Mouse (Mus musculus) heart, embryonic 14.5 days (tissue): ENCODE data around the gene Peli2. TPM values are rescaled to one million over a fixed set of nuclear protein-coding genes. Genes with fewer than 3 reads are reported as not detected.

ENCODE experiments used
- ATAC-seq: fragments of 200-750 bp; cut with Nextera tagmentation; 2 replicates; pipeline ENCODE4 v1.8.0; 2017; ENCODE audit warnings: low read depth, moderate TSS enrichment; ENCODE audit not compliant: insufficient number of reproducible peaks, insufficient read depth, low FRiP score
- H3K27ac ChIP-seq, 2 experiments: fragments of 200-500 bp in 1 of 2; fragments of 300-500 bp in 1 of 2; sonication (generic) in 1 of 2; replicated peaks in 1 of 2; 2 replicates each; pipeline ENCODE4 v1.5.1; 2012 to 2014; ENCODE audit warnings: low read depth in 2 of 2, low read length in 2 of 2, control low read depth in 1 of 2, mild to moderate bottlenecking in 1 of 2, mixed read lengths in 1 of 2; ENCODE audit not compliant: control insufficient read depth in 1 of 2, insufficient read depth in 1 of 2
- H3K27me3 ChIP-seq: fragments of 300-500 bp; sonication (generic); 2 replicates; pipeline ENCODE4 v1.6.1; 2014; ENCODE audit warnings: mild to moderate bottlenecking, low read length, control low read depth; ENCODE audit not compliant: control insufficient read depth, insufficient read depth
- H3K36me3 ChIP-seq: fragments of 300-500 bp; sonication (generic); 2 replicates; pipeline ENCODE4 v1.6.1; 2014; ENCODE audit warnings: mild to moderate bottlenecking, control low read depth, low read length, mixed read lengths; ENCODE audit not compliant: control insufficient read depth, insufficient read depth
- H3K4me1 ChIP-seq, 2 experiments: fragments of 200-500 bp in 1 of 2; fragments of 300-500 bp in 1 of 2; sonication (generic) in 1 of 2; 2 replicates each; pipeline ENCODE4 v1.6.1; 2012 to 2014; ENCODE audit warnings: low read length in 2 of 2, control low read depth in 1 of 2, mixed read lengths in 1 of 2; ENCODE audit not compliant: control insufficient read depth in 2 of 2, insufficient read depth in 2 of 2
- H3K4me2 ChIP-seq: fragments of 300-500 bp; sonication (generic); 2 replicates; pipeline ENCODE4 v1.6.1; 2014; ENCODE audit warnings: mild to moderate bottlenecking, low read length
- H3K4me3 ChIP-seq, 2 experiments: fragments of 200-500 bp in 1 of 2; fragments of 300-500 bp in 1 of 2; sonication (generic) in 1 of 2; 2 replicates each; pipeline ENCODE4 v1.5.1; 2012 to 2014; ENCODE audit warnings: low read length in 2 of 2, mild to moderate bottlenecking in 2 of 2, control low read depth in 1 of 2, low read depth in 1 of 2, moderate library complexity in 1 of 2; ENCODE audit not compliant: control insufficient read depth in 1 of 2, insufficient read depth in 1 of 2
- H3K9ac ChIP-seq: fragments of 300-500 bp; sonication (generic); 2 replicates; pipeline ENCODE4 v1.6.1; 2014; ENCODE audit warnings: mild to moderate bottlenecking, low read length
- H3K9me3 ChIP-seq: fragments of 300-500 bp; sonication (generic); 2 replicates; pipeline ENCODE4 v1.6.1; 2016; ENCODE audit warnings: low read length, control low read depth; ENCODE audit not compliant: control insufficient read depth
- WGBS: fragments of 180-500 bp; shearing (Covaris S2); extraction: QIAGEN DNeasy Blood & Tissue Kit; methylation state at CpG from one replicate; pipeline ENCODE4 v1.1.7; 2014; 5-methylcytosine and 5-hydroxymethylcytosine counted together
- polyA plus RNA-seq: library from polyadenylated mRNA; unstranded; fragments of >200 nt; fragmentation: Nextera tagmentation; extraction: Ambion mirVana; gene quantifications from 2 replicates; pipeline ENCODE4 v1.2.1, GENCODE M21; 2014

The Peli2 gene
- polyA plus RNA-seq, 1 experiment from 2014 or later, result 5.0 TPM

DNA sequence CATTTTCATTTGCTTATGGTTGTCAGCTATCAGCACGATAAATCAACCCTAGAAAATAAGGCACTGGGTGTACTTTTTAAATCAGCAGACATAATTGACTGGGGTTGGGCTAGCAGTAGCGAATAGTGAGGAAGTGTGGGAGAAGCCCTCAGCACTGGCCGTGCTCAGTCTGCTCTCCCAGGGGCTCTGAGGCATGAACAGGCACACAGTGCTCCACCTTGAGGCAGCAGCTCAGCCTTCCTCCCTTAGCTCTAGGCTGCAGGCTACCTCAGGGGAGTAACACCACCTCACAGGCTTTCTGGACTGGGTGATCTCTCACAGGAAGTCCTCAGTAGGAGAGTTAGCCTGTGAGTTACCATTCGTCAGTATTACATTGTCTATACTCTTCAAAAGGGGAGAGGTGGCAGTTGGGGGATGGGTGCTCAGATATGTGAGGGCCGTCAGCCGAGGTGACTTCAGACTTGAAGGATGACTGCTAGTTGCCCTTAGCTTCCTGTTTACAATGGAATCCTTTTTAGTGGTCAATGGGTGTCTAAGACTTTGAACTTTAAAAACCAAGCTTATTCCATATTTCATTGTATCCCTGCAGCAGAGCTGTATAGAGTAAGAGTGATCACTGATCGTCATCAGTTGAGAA is 105.3 kb downstream of the Peli2 start:
- Histone ChIP-seq H3K27me3 (no peaks in the 10 kb centered on the region), H3K9ac (no peak overlapping the region), H3K4me3 (no peak overlapping the region), H3K9me3 (no peaks in the 10 kb centered on the region), H3K36me3 (no peaks in the 10 kb centered on the region), H3K27ac (no peak overlapping the region), H3K4me2 (no peak overlapping the region), H3K4me1 (peaks cover 4% of the 10 kb centered on the region in 2 experiments; a peak in 3 of 4 replicates)
- no peak for ATAC-seq
- WGBS, result 60% methylated on average over 7 of the region's 7 CpGs

DNA sequence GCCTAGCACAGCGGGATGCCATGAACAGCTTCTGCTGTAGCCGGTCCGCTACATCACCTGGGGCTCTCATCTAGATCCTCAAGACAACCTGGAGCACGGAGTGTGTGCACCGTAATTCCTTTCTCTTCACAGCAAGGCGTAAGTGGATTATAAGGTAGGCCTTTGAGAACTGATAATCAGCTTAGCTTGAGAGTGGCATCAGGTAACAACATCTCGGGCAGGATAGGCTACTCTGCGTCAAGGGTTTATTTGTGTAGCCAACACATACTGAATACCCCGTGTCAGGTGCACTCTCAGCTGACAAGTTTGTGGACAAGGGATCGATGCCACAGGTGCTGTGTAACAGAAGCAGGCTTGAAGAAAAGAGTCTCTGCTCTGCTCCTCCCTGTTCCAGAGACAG is 106.1 kb downstream of the Peli2 start:
- no peaks in the 10 kb centered on the region for H3K27me3 ChIP-seq
- 76% methylated on average over 10 of the region's 10 CpGs for WGBS

DNA sequence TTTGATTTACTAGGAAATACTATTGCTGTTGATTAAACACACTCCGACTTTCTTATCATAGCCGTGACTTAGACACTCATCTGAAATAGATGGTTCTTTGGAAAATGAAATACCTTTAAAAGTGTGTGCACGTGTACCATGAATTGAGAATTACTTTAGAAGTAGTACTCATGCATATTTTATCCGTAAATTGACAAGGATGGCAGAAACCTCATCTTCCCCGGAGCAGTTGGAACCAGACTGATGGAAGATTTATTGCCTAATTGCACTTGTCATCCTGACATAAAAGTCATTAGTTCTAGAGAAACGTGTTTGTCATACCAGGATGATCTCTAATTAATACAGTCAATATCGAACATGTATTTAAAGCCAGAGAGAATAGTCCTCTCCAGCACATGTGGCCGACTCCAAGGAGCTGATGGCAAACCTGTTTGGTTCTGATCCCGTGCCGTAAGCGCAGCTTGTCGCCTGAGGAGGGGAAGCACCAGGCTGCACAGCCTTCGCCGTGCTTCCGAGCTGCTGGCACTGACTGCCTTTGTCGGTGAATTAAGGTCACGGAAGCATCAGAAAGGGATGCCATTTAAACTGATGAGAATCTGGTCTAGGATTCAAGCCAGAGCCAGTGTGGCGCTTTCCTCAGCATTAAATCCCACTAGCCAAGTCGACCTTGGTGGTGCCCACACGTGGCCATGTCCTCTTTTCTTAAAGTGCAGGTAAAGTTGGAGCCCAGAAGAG is 114.3 kb downstream of the Peli2 start:
- no peak for ATAC-seq
- Histone ChIP-seq H3K27me3 (peaks cover 4% of the 10 kb centered on the region; the same call in 1 of the 2 replicates), H3K36me3 (no peaks in the 10 kb centered on the region), H3K9ac (no peak overlapping the region), H3K4me3 (no peak overlapping the region), H3K27ac (no peak overlapping the region), H3K9me3 (no peaks in the 10 kb centered on the region), H3K4me1 (no peaks in the 10 kb centered on the region), H3K4me2 (no peak overlapping the region)
- 83% methylated on average over 20 of the region's 20 CpGs for WGBS

More for the DNA sequence above, 106.1 kb downstream of the Peli2 start:
- Histone ChIP-seq H3K9me3 (no peaks in the 10 kb centered on the region), H3K4me2 (no peak overlapping the region), H3K4me1 (peaks cover 4% of the 10 kb centered on the region in 2 experiments; a peak in 3 of 4 replicates), H3K9ac (no peak overlapping the region), H3K27ac (no peak overlapping the region), H3K36me3 (no peaks in the 10 kb centered on the region), H3K4me3 (no peak overlapping the region)
- ATAC-seq, result no peak

DNA sequence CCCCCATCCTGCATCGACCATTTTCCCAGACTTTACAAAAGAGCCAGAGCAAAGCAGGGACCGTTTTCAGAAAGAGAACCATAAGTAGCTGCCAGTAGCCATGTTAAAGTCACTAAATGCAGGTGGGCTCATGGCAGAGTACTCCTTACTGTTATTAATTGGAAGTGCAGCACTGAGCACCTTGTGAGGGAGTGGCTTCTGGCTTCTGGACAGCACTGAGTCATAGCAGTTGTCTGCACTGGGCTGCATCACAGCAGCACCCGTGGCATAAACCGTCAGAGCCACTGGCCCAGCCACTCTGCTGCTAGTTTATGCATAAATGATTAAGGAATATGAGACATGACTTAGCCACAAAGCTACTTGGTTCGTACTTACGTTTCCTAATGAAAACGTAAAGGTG is 120.7 kb downstream of the Peli2 start:
- no peak overlapping the region for H3K4me2 ChIP-seq
- WGBS, result 85% methylated on average over 7 of the region's 7 CpGs
- no peaks in the 10 kb centered on the region for H3K9me3 ChIP-seq
- no peaks in the 10 kb centered on the region for H3K36me3 ChIP-seq
- no peak for ATAC-seq
- no peak overlapping the region for H3K4me3 ChIP-seq
- no peaks in the 10 kb centered on the region for H3K4me1 ChIP-seq
- H3K27ac ChIP-seq, result no peak overlapping the region
- peaks cover 9% of the 10 kb centered on the region; the same call in 1 of the 2 replicates for H3K27me3 ChIP-seq
- H3K9ac ChIP-seq, result no peak overlapping the region

DNA sequence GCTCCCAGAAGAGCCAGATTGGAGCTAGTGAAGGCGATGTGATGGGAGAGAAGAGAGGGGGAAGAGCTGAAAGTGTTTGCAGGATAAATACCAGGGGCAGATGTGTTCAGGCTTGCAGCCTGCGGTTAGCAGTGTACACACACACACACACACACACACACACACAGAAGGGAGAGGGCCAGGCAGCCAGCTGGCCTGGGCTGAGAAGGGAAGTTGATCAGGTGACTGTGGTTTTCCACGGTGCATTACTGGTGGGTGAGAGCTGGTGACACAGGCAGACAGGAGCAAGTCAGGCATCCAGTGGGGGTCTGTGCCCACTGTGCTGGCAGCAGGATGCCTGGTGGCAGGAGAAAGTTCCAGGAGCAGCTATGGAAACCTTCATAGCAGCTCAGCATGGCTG is 125.6 kb downstream of the Peli2 start:
- Histone ChIP-seq H3K4me3 (no peak overlapping the region), H3K4me2 (no peak overlapping the region), H3K9ac (no peak overlapping the region), H3K4me1 (no peaks in the 10 kb centered on the region), H3K27ac (no peak overlapping the region), H3K36me3 (no peaks in the 10 kb centered on the region), H3K27me3 (peaks cover 14% of the 10 kb centered on the region; the same call in 1 of the 2 replicates), H3K9me3 (no peaks in the 10 kb centered on the region)
- WGBS, result 61% methylated on average over 3 of the region's 3 CpGs
- peak; percentile 43; the same call in 1 of the 2 replicates for ATAC-seq

DNA sequence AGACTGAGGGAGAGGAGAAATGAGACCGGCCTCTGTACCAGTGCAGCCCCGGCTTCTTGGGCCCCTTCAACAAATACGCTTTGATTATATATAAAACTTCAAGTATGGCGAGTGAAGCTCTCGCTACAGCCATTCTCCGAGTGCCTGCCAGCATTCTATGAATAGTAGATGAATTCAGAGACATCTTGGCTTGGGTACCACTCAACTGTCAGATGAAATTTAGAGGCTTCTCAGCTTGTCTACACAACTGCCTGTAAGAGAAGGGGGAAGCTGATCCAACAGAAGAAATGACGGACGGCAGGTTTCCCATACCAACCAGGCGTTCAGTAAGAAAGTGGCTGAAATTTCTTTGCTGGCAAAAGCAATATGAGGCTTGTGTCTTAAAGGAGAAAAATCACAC is 126.3 kb downstream of the Peli2 start:
- peaks cover 18% of the 10 kb centered on the region for H3K27me3 ChIP-seq
- no peak for ATAC-seq
- H3K4me1 ChIP-seq, result no peaks in the 10 kb centered on the region
- H3K9me3 ChIP-seq, result no peaks in the 10 kb centered on the region
- no peaks in the 10 kb centered on the region for H3K36me3 ChIP-seq
- H3K9ac ChIP-seq, result no peak overlapping the region
- no peak overlapping the region for H3K4me3 ChIP-seq
- WGBS, result 88% methylated on average over 9 of the region's 9 CpGs
- H3K27ac ChIP-seq, result no peak overlapping the region
- no peak overlapping the region for H3K4me2 ChIP-seq

DNA sequence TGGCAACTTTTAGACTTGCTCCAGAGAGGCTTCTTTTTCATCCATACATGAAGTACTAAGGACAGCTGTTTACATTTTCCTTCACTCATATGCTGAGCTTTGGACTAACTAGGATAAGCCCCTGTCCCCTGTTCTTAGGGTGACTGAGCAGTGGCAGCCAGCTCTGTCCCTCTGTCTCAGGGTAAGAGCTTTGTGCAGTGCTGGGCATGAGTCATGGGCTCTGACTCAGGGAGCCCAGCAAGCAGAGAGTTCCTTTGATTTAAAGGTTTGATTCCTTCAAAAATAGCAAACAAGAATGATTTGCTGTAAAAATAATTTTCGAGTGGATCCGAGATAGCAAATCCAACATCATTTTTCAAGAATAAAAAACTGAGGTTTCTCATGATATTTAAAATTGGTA is 128.8 kb downstream of the Peli2 start:
- peaks cover 24% of the 10 kb centered on the region for H3K27me3 ChIP-seq
- 89% methylated on average over 2 of the region's 2 CpGs for WGBS

More for the DNA sequence above, 128.8 kb downstream of the Peli2 start:
- no peaks in the 10 kb centered on the region for H3K4me1 ChIP-seq
- no peak overlapping the region for H3K4me3 ChIP-seq
- H3K27ac ChIP-seq, result no peak overlapping the region
- H3K4me2 ChIP-seq, result no peak overlapping the region
- no peaks in the 10 kb centered on the region for H3K36me3 ChIP-seq
- no peaks in the 10 kb centered on the region for H3K9me3 ChIP-seq
- ATAC-seq, result no peak
- H3K9ac ChIP-seq, result no peak overlapping the region
